Mouse (Mus musculus) G1E (cell line): ENCODE data around the gene Stard13.

ENCODE experiments used
- CTCF ChIP-seq: IDR thresholded peaks from 2 replicates; pipeline ENCODE4 v1.5.1; 2012; ENCODE audit warnings: low read depth, low read length, inconsistent platforms, mixed read lengths
- GATA1 ChIP-seq: IDR thresholded peaks from 2 replicates; pipeline ENCODE4 v1.6.1; 2012; ENCODE audit warnings: borderline replicate concordance, low read length, inconsistent platforms, mixed read lengths
- POLR2AphosphoS5 ChIP-seq: IDR thresholded peaks from 2 replicates; pipeline ENCODE4 v1.6.1; 2012; ENCODE audit warnings: low read depth, low read length, inconsistent platforms; ENCODE audit not compliant: insufficient replicate concordance
- TAL1 ChIP-seq: conservative IDR thresholded peaks from 2 replicates; pipeline ENCODE4 v1.6.1; 2012; ENCODE audit warnings: low read depth, low read length, inconsistent platforms, mixed read lengths

DNA sequence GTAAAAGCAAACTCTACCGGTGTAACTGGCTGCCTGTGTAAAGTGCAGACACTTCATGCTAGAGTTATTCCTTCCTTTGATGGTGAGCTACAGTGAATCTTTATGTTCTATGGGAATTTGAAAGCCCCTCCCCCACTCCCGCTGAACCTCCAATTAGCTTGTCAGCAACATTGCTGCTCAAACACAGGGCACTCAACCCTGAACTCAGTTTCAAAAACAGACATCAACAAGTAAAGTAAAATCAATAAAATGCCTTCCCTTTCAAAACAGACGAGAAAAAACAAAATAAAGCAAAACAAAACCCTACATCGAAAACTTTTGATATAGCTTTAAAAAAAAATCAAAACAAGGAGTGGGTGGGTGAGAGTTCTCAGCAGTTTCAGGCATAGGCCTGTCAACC, 79.6 kb downstream of the Stard13 start:
- no peak for TF ChIP-seq CTCF
- TF ChIP-seq GATA1: no peak
- TF ChIP-seq POLR2AphosphoS5: no peak
- TF ChIP-seq TAL1: no peak
